Mouse (Mus musculus) heart, adult 2 months (tissue): Measurements from ENCODE around the gene Wnt1.

Experiments used
- CTCF ChIP-seq: fragments of 200-600 bp; IDR thresholded peaks from 2 replicates; pipeline ENCODE4 v1.8.1; 2022; ENCODE audit warnings: antibody characterized with exemption, mild to moderate bottlenecking, moderate library complexity
- EP300 ChIP-seq: fragments of 200-500 bp; IDR thresholded peaks from 2 replicates; pipeline ENCODE4 v1.6.1; 2011; ENCODE audit warnings: low read depth, low read length, control low read depth; ENCODE audit not compliant: insufficient read depth
- POLR2A ChIP-seq: fragments of 200-500 bp; IDR thresholded peaks from 2 replicates; pipeline ENCODE4 v1.6.1; 2011; ENCODE audit warnings: mild to moderate bottlenecking, low read depth, low read length, control low read depth; ENCODE audit not compliant: insufficient read depth

- no peak for TF ChIP-seq POLR2A
- no peak for TF ChIP-seq CTCF
- TF ChIP-seq EP300, result no peak
Measured at GRCm38 (mm10) chr15:98749093-98749492, 40.6 kb upstream of the Wnt1 start.
